ENCODE assay signal across 8 mouse cellular contexts in the genomic region with DNA sequence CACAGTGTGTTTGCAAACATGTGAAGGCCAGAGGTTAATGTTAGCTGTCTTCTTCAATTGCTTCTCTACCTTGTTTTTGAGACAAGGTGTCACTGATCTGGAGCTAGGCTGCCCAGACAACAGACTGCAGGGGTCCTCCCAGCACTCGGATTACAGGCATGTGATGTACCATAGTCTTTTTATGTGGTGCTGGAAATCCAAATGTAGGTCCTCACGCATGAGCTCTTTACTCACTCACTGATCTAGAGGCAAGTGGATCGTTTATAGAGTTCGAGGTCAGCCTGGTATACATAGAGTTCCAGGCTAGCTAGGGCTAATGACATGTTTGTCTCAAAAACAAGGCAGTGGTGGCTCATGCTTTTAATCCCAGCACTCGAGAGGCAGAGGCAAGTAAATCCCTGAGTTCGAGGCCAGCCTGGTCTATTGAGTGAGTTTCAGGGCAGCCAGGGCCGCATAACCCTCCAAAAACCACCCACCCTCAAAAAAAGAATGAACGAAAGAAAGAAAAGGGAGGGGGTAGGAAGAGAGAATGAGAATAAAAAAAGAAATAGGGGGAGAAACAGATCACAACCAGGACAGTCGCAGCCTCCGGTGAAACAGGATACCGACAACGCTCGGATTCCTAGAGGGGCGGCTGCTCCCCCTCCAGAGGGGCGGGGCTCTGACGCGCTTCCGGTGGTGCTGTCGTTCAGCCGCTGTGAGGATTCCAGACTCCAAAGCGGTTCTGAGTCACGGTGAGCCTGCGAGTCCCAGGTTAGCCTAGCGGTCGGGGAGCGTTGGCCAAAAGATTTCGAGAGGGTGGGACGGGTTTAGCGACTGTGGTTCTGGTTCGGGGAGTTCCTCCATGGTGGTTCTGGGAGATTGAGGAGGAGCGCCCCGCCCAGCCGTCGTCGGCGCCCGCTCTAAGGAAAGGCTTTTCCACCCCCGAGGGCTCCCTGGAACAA. TPM values are rescaled to one million over a fixed set of nuclear protein-coding genes. Genes with fewer than 3 reads are reported as not detected.
DNase-seq lines count a peak whose midpoint lies in the region; ATAC-seq lines count a peak whose summit lies in the region.

A gene (plus strand): TSS at position 649 of the 944 bp plus-strand sequence.

- H3K9me3 ChIP-seq in lung, embryonic 16.5 days (ENCODE audit: control insufficient read depth, low read length): no peaks in the 10 kb centered on the region

- ATAC-seq in hematopoietic stem cell, adult 5-6 weeks (replicated peaks in 1 of 2; ENCODE audit: insufficient read depth in 1 of 2, low FRiP score in 2 of 2, low TSS enrichment in 1 of 2, low read depth in 1 of 2, poor library complexity in 2 of 2, severe bottlenecking in 2 of 2): peak; percentile 98 to 100
- ATAC-seq in lung, embryonic 16.5 days (ENCODE audit: low read depth): peak; percentile 99

- peak; percentile 74 for DNase-seq in MEL-GATA-1-ER (ENCODE audit: extremely low read depth, low read depth)
- peak; percentile 83 for DNase-seq in cerebellum, adult 8-10 months
- DNase-seq in forelimb bud, embryonic 11.5 days (ENCODE audit: low read depth, low spot score): peak; percentile 87
- DNase-seq in layer of hippocampus, adult 9-10 months (ENCODE audit: low spot score): peak; percentile 50
- peak; percentile 66 for DNase-seq in ovary, postnatal 10 days (ENCODE audit: low spot score)
- peak; percentile 80 to 87 for DNase-seq in thymus, postnatal 10 days (ENCODE audit: low spot score in 2 of 2)

- peak within 1 kb of the TSS; percentile 84 for H3K9ac ChIP-seq in lung, embryonic 16.5 days (ENCODE audit: low read length)

- H3K4me1 ChIP-seq in lung, embryonic 16.5 days (replicated peaks; ENCODE audit: control insufficient read depth, insufficient read depth, low read length): peaks cover 11% of the 10 kb centered on the region

- peak within 1 kb of the TSS; percentile 79 for H3K4me3 ChIP-seq in lung, embryonic 16.5 days (ENCODE audit: low read length)

- H3K36me3 ChIP-seq in lung, embryonic 16.5 days (ENCODE audit: control insufficient read depth, insufficient read depth, low read length): peaks cover 5% of the 10 kb centered on the region; the same call in 1 of the 2 replicates

- H3K27me3 ChIP-seq in lung, embryonic 16.5 days (ENCODE audit: control insufficient read depth, insufficient read depth, low read depth, low read length): no peaks in the 10 kb centered on the region

- H3K4me2 ChIP-seq in lung, embryonic 16.5 days (ENCODE audit: low read depth, low read length): peak within 1 kb of the TSS; percentile 63

- WGBS in lung, embryonic 16.5 days: 6% methylated on average over 38 of the region's 38 CpGs

- peak within 1 kb of the TSS; percentile 96 for H3K27ac ChIP-seq in lung, embryonic 16.5 days (ENCODE audit: low read length)

RNA-seq across cellular contexts. Expression of the gene that starts here (rescaled TPM):
- total RNA-seq in hematopoietic stem cell, adult 5-6 weeks (2017): 17.3 and 18.4 TPM in 2 replicates
- 57.9 and 61.5 TPM in 2 replicates for polyA plus RNA-seq in lung, embryonic 16.5 days (2015; fragmentation: Nextera tagmentation; extraction: Ambion mirVana)

Comparison
In these comparisons a context has a peak if more than half of its experiments do, and no peak if none do; other contexts are left out.
1. Peak in every context shown above with its lines: DNase-seq, ATAC-seq, H3K4me3 ChIP-seq and H3K27ac ChIP-seq.